Mouse (Mus musculus) kidney, adult 10 weeks (tissue): ENCODE data around the gene Ifi205. TPM values are rescaled to one million over a fixed set of nuclear protein-coding genes. Genes with fewer than 3 reads are reported as not detected.

Experiments used
- polyA plus RNA-seq: library from polyadenylated mRNA; stranded (reverse); fragments of 350-450 nt; fragmentation: Illumina TruSeq; extraction: RNeasy Lipid Tissue Mini Kit (QIAGEN cat#74804); gene quantifications from one replicate; pipeline ENCODE4 v1.2.3, GENCODE M21; 2014; ENCODE audit warnings: low read depth, low replicate concordance

Ifi205 gene
- 2.0 TPM for polyA plus RNA-seq

DNA sequence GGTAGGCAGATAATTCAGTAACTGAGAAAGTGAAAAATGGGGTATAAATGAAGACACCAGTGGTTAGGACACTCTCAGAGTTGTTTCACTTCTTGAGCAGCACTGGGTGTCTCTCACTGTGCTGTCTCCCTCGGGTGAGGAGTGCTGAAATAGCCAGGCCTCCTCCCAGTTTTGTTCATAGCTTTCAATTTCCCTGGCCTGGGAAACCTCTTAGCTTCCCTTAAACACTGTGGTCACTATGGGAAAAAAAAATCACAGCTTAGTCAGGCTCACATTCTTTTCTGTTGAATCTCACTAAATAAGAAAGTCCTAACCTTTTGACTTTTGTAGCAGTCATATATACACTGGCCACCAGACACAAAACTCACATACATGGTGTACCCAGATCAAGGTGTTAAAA lies at the start of gene Ifi205:
Gene Ifi205 (minus strand): TSS at position 113 of the 400 bp plus-strand sequence.

DNA sequence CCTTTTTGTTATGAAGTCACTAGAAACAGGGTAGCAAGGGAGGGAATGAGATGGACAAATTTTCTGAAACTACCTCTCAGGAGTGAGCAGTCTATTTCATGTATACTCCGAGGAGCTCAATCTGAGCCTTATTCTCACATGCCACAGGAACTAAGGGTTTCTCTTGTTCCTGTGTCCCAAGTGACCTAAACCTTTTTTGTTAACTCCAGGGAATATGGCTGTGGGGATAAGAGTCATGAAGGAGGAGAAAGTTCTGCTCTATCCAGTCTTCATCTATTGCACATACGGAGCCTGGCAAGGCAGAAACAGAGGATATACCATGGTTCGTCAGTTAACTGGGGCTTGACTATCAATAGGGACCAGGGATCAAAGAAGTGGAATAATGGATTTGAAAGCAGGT lies 34.7 kb upstream of the Ifi205 start, which contains the start of gene Olfr430:
Gene Olfr430 (plus strand): TSS at position 301 of the 400 bp plus-strand sequence.

DNA sequence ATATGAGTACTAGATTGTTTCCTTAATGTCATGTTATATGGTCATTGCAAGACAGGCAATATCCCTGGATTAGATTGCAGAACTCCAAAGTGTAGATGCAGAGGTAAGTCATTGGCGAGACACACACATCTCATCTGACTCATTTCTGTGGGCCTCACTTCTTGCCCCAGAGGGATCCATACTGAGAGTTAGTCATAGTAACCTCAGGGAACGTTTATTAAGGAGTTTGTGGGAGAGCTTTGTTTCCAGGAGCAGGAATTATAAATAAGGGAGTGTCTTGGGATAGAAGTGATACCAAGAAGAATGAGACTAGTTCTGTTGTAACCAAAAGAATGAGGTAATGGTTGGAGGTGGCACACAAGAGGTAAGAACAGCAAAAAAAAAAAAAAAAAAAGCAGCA lies 17.3 kb upstream of the Ifi205 start, which contains the start of gene Olfr432:
Gene Olfr432 (plus strand): TSS at position 313 of the 400 bp plus-strand sequence.

DNA sequence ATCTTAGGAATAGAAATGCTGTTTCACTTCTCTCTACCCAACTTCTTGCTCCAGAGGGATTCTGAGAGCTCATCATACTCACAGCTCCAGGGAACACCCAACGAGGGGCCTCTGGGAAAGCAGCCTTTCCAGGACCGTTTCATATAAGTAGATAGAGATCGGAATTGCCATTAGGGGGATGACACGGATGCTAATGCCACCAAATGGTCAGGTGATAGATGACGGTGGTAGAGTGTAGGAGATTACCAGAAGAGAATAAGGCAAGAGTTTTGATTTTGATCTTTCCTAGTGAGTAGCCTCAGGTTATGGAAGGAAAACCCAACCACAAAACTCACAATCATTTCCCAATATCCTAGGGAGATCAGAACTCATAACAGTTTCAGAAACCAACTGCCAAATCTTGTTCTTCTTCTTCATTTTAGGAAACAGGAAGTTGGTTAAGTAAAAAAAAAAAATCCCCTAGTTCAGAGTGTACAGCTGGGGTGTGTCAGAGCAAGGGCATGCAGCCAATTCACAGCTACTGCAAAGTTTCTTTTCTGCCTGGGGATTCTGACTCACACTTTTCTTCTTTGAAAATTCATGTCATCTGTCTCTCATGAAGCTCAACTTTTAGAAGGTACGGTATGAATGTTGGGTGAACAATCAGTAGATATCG lies 9.0 kb upstream of the Ifi205 start, which contains the start of gene Olfr433:
Gene Olfr433 (plus strand): TSS at position 183 of the 655 bp plus-strand sequence.

DNA sequence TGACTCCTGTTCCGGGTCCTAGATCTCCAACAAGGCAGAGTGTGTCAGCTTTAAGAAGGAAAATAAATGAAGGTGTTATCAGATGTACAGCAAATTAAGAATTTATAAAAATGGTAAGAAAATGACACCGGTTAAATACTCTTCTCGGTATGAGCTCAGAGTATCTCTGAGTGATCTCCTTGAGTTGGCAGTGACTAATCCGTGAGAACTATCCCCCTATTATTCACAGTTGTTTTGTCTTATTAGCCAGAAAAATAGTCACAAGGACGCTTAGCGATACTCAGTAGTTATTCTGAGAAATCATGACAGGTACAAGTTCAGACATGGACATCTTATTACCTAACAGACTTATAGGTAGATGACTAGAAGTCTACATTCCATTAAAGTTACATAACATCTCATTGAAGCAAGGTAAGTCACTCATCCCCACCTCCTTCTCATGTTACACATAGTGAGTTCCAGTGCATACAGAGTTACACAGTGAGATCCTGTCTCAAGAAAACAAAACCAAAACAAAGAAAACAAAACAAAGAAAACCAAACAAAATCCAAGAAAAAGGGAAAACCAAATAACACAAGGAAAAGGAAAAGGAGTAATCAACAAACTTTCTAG lies 48.8 kb downstream of the Ifi205 start, which contains the start of gene Ifi202b:
Gene Ifi202b (minus strand): TSS at position 51 of the 612 bp plus-strand sequence.

Other genes with a start within 250 kb of the Ifi205 start
- 7.2 TPM for gene Ifi211, start 118.8 kb downstream of the Ifi205 start, polyA plus RNA-seq
- gene Mndal, start 89.3 kb downstream of the Ifi205 start, polyA plus RNA-seq, result 49.2 TPM
- 42.1 TPM for gene Ifi203, start 89.1 kb downstream of the Ifi205 start, polyA plus RNA-seq
- not detected for gene Ifi202b, start 49.1 kb downstream of the Ifi205 start, polyA plus RNA-seq
- not detected for gene Olfr433, start 8.9 kb upstream of the Ifi205 start, polyA plus RNA-seq
- gene Olfr432, start 17.4 kb upstream of the Ifi205 start, polyA plus RNA-seq, result not detected
- not detected for gene Olfr430, start 34.8 kb upstream of the Ifi205 start, polyA plus RNA-seq
- gene Olfr429, start 52.5 kb upstream of the Ifi205 start, polyA plus RNA-seq, result not detected
- gene Olfr427, start 65.1 kb upstream of the Ifi205 start, polyA plus RNA-seq, result not detected
- gene Olfr231, start 89.4 kb upstream of the Ifi205 start, polyA plus RNA-seq, result not detected
- gene Olfr424, start 99.7 kb upstream of the Ifi205 start, polyA plus RNA-seq, result not detected
- gene Olfr420, start 123.8 kb upstream of the Ifi205 start, polyA plus RNA-seq, result not detected
- gene Spta1, start 141.0 kb upstream of the Ifi205 start, polyA plus RNA-seq, result not detected
- gene Olfr419, start 220.3 kb upstream of the Ifi205 start, polyA plus RNA-seq, result not detected